Mouse (Mus musculus): Measurements from ENCODE around the gene Mcm3. TPM values are rescaled to one million over a fixed set of nuclear protein-coding genes. Genes with fewer than 3 reads are reported as not detected.
"Not testable (repeated sequence)": the region's sequence is repeated elsewhere in the genome, so short reads cannot be mapped to it uniquely, and the experiment has no call there.

The Mcm3 gene
- polyA plus RNA-seq, 1 experiment from 2014 or later, result 31.2 TPM

DNA sequence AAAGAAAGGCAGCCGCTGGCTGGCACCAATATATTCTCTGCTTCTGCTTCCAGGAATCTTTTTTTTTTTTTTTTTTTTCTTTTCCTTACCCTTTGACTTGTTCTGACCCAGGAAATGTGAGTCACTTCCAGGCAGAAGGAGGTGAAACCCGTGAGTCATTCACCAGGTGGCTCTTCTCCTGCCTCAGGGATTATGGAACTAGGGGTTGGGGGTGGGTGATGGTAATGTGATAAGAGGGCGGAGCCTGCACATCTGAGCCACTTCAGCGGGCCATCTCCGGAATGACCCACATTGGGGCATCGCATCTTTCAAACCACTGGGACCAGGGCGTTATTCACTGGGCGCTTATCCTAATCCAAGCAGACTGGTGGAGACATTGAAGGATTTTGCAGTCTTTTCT lies 33.1 kb downstream of the Mcm3 start:
- H3K36me3 ChIP-seq (ENCODE audit: control insufficient read depth, insufficient read depth, low read length), result no peaks in the 10 kb centered on the region
- no peak for DNase-seq (ENCODE audit: low spot score)
- H3K27me3 ChIP-seq (ENCODE audit: control insufficient read depth, insufficient read depth, low read length), result no peaks in the 10 kb centered on the region
- no peak overlapping the region for H3K4me2 ChIP-seq (replicated peaks; ENCODE audit: low read depth)
- no peak overlapping the region for H3K9ac ChIP-seq (ENCODE audit: low read length)
- H3K9me3 ChIP-seq (ENCODE audit: control insufficient read depth, low read length), result no peaks in the 10 kb centered on the region
- no peak overlapping the region for H3K4me3 ChIP-seq (ENCODE audit: low read depth, low read length)
- H3K4me1 ChIP-seq (replicated peaks; ENCODE audit: control insufficient read depth, insufficient read depth), result no peaks in the 10 kb centered on the region
- 40% methylated on average over 8 of the region's 8 CpGs for WGBS
- TF ChIP-seq EP300 (optimal IDR thresholded peaks at IDR 0.05) (no peak), CTCF (IDR thresholded peaks at IDR 0.05; ENCODE audit: low read depth) (no peak)
- no peak for ATAC-seq (ENCODE audit: low FRiP score, low TSS enrichment)
- H3K27ac ChIP-seq (replicated peaks), result no peak overlapping the region

DNA sequence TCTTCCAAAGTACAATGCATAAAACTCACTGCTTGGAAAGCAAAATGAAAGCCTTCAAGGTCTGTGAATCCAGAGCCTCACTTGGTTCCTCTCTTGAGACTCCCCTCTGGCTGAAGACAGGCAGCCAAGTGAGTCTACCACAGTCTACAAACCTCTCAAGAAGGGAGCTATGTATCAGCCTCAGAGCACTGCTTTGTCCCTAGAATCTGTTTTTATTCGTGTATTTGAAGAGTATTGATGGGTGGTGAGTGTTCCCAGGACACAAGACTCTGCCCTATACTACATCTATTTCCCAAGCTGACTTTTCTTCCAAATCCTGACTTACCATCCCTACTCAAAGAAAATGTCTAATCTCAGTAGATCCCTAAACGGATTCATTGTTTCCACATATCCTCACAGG lies 41.7 kb downstream of the Mcm3 start:
- WGBS, result 69% methylated on average over 2 of the region's 2 CpGs
- Histone ChIP-seq H3K4me1 (replicated peaks; ENCODE audit: control insufficient read depth, insufficient read depth) (no peaks in the 10 kb centered on the region), H3K4me3 (ENCODE audit: low read depth, low read length) (no peak overlapping the region), H3K27me3 (ENCODE audit: control insufficient read depth, insufficient read depth, low read length) (no peaks in the 10 kb centered on the region), H3K9ac (ENCODE audit: low read length) (no peak overlapping the region), H3K27ac (replicated peaks) (no peak overlapping the region), H3K9me3 (ENCODE audit: control insufficient read depth, low read length) (no peaks in the 10 kb centered on the region), H3K36me3 (ENCODE audit: control insufficient read depth, insufficient read depth, low read length) (no peaks in the 10 kb centered on the region), H3K4me2 (replicated peaks; ENCODE audit: low read depth) (no peak overlapping the region)
- no peak for TF ChIP-seq EP300 (optimal IDR thresholded peaks at IDR 0.05)
- no peak for TF ChIP-seq CTCF (IDR thresholded peaks at IDR 0.05; ENCODE audit: low read depth)
- DNase-seq (ENCODE audit: low spot score), result no peak
- no peak for ATAC-seq (ENCODE audit: low FRiP score, low TSS enrichment)

DNA sequence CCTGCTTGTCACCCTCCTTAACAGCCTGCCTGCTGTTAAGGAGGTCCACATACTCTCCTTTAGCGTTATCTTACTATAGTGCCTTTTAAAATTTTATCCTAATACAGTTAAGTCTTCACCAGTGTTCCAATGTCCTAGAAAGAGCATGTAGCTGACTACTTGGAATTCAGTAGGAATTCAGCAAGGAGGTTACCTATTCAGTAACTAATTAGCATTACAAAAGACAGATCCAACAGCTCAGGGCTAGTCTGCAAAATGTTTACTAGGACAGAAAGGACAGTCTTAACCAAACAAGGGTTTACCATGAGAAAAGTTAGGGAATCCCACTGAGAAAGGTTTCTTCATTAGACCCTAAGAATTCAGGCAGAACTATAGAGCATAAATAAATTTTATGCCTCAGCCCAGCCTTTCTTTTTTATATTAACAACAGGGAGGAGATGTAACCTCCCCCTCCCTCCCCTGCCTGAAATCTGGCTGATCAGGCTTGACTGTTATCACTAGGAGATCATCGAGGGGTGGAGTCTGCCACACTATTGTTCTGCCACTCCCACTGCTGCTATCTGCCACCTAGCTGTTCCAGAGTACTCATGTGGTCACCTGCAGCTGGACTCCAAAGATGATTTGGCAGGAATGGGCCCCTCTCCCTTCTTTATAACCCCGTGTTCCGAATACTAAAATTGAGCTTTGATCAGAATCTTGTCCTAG lies 45.9 kb downstream of the Mcm3 start:
- not testable (repeated sequence) for ATAC-seq (ENCODE audit: low FRiP score, low TSS enrichment); H3K4me3 ChIP-seq (ENCODE audit: low read depth, low read length)
- WGBS, result 83% methylated on average over 4 of the region's 4 CpGs

DNA sequence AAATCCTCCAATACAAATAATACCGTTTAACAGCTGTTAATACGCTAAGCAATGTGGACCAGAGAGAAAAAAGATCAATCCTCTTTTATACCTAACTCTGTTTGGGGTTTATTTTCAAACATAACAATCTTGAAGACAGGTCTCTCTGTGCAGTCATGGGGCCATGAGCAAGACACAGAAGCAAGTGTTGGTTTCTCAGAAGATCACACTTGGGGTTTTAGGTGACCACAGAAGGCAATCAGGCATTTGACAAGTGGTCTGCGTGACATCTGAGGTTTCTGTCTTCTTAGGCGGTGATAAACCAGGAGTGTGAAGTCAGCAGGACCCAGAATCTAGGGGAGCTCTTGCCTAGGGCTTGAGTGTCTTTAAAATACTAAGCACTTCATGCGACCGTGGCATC lies 53.6 kb downstream of the Mcm3 start:
- H3K4me3 ChIP-seq (ENCODE audit: low read depth, low read length), result no peak overlapping the region
- H3K4me2 ChIP-seq (replicated peaks; ENCODE audit: low read depth), result no peak overlapping the region
- H3K27me3 ChIP-seq (ENCODE audit: control insufficient read depth, insufficient read depth, low read length), result no peaks in the 10 kb centered on the region
- ATAC-seq (ENCODE audit: low FRiP score, low TSS enrichment) (no peak), DNase-seq (ENCODE audit: low spot score) (no peak)
- no peaks in the 10 kb centered on the region for H3K4me1 ChIP-seq (replicated peaks; ENCODE audit: control insufficient read depth, insufficient read depth)
- TF ChIP-seq CTCF (IDR thresholded peaks at IDR 0.05; ENCODE audit: low read depth) (no peak), EP300 (optimal IDR thresholded peaks at IDR 0.05) (no peak)
- H3K9ac ChIP-seq (ENCODE audit: low read length), result no peak overlapping the region
- no peaks in the 10 kb centered on the region for H3K36me3 ChIP-seq (ENCODE audit: control insufficient read depth, insufficient read depth, low read length)
- WGBS, result 72% methylated on average over 6 of the region's 6 CpGs
- no peak overlapping the region for H3K27ac ChIP-seq (replicated peaks)
- no peaks in the 10 kb centered on the region for H3K9me3 ChIP-seq (ENCODE audit: control insufficient read depth, low read length)

More for the DNA sequence above, 45.9 kb downstream of the Mcm3 start:
- H3K4me2 ChIP-seq (replicated peaks; ENCODE audit: low read depth); H3K4me1 ChIP-seq (replicated peaks; ENCODE audit: control insufficient read depth, insufficient read depth); DNase-seq (ENCODE audit: low spot score); H3K9ac ChIP-seq (ENCODE audit: low read length); H3K9me3 ChIP-seq (ENCODE audit: control insufficient read depth, low read length); H3K27ac ChIP-seq (replicated peaks); H3K36me3 ChIP-seq (ENCODE audit: control insufficient read depth, insufficient read depth, low read length); H3K27me3 ChIP-seq (ENCODE audit: control insufficient read depth, insufficient read depth, low read length): not testable (repeated sequence)

DNA sequence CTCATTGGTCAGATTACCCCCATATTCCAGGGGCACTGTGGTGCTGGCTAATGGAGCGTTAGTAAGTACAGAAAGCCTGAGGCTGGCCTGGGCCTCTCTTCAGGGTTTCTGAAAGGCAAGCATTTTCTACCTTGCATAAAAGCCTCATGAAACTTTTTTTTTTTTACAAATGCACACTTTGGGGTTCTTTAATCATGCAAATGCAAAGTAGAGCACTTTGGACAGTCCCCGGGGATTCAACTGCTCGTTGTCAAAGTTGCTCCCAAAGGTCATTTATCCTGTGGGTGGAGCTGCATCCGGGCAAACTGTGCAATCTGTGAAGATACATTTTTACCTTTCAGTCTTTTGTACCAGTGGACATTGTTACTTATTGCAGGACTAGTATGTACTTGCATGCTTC lies 58.7 kb downstream of the Mcm3 start:
- H3K36me3 ChIP-seq (ENCODE audit: control insufficient read depth, insufficient read depth, low read length), result no peaks in the 10 kb centered on the region
- H3K27ac ChIP-seq (replicated peaks), result no peak overlapping the region
- no peak for ATAC-seq (ENCODE audit: low FRiP score, low TSS enrichment)
- no peak overlapping the region for H3K4me3 ChIP-seq (ENCODE audit: low read depth, low read length)
- no peak for DNase-seq (ENCODE audit: low spot score)
- TF ChIP-seq EP300 (optimal IDR thresholded peaks at IDR 0.05) (no peak), CTCF (IDR thresholded peaks at IDR 0.05; ENCODE audit: low read depth) (no peak)
- H3K4me2 ChIP-seq (replicated peaks; ENCODE audit: low read depth), result no peak overlapping the region
- H3K27me3 ChIP-seq (ENCODE audit: control insufficient read depth, insufficient read depth, low read length), result no peaks in the 10 kb centered on the region
- WGBS, result 70% methylated on average over 4 of the region's 4 CpGs
- no peak overlapping the region for H3K9ac ChIP-seq (ENCODE audit: low read length)
- H3K9me3 ChIP-seq (ENCODE audit: control insufficient read depth, low read length), result no peaks in the 10 kb centered on the region
- no peaks in the 10 kb centered on the region for H3K4me1 ChIP-seq (replicated peaks; ENCODE audit: control insufficient read depth, insufficient read depth)

DNA sequence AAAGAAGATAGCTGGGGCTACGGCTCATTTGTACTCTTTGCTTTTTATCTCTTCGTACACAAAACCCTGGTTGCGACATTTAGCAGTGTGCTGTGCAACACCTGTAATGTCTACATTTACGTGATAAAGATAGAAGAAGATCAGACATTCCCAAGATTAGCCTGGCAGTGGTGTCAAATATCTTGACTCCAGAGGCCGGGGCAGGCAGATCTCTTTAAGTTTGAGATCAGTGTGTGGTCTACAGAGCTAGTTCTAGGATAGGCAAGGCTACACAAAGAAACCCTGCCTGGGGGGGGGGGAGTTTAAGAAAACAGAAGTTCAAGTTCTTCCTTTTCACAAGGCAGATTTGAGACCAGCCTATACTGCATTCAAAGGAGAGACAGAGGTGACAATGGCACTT lies 59.8 kb downstream of the Mcm3 start:
- WGBS, result 68% methylated on average over 5 of the region's 5 CpGs
- Histone ChIP-seq H3K27ac (replicated peaks) (no peak overlapping the region), H3K4me2 (replicated peaks; ENCODE audit: low read depth) (no peak overlapping the region), H3K4me1 (replicated peaks; ENCODE audit: control insufficient read depth, insufficient read depth) (no peaks in the 10 kb centered on the region), H3K4me3 (ENCODE audit: low read depth, low read length) (no peak overlapping the region), H3K9ac (ENCODE audit: low read length) (no peak overlapping the region), H3K36me3 (ENCODE audit: control insufficient read depth, insufficient read depth, low read length) (no peaks in the 10 kb centered on the region), H3K27me3 (ENCODE audit: control insufficient read depth, insufficient read depth, low read length) (no peaks in the 10 kb centered on the region), H3K9me3 (ENCODE audit: control insufficient read depth, low read length) (no peaks in the 10 kb centered on the region)
- DNase-seq (ENCODE audit: low spot score) (no peak), ATAC-seq (ENCODE audit: low FRiP score, low TSS enrichment) (no peak)
- TF ChIP-seq EP300 (optimal IDR thresholded peaks at IDR 0.05) (no peak), CTCF (IDR thresholded peaks at IDR 0.05; ENCODE audit: low read depth) (no peak)

Data from stomach, postnatal 0 days (tissue).